Mouse (Mus musculus) heart, adult 11 months (tissue): Measurements from ENCODE around the gene Poc1b.
A peak's percentile ranks its signal among the peaks of the same experiment; 100 is the strongest.

Experiments
- DNase-seq: peaks from one replicate; pipeline ENCODE4 v3.0.0; 2022

The Poc1b gene

DNA sequence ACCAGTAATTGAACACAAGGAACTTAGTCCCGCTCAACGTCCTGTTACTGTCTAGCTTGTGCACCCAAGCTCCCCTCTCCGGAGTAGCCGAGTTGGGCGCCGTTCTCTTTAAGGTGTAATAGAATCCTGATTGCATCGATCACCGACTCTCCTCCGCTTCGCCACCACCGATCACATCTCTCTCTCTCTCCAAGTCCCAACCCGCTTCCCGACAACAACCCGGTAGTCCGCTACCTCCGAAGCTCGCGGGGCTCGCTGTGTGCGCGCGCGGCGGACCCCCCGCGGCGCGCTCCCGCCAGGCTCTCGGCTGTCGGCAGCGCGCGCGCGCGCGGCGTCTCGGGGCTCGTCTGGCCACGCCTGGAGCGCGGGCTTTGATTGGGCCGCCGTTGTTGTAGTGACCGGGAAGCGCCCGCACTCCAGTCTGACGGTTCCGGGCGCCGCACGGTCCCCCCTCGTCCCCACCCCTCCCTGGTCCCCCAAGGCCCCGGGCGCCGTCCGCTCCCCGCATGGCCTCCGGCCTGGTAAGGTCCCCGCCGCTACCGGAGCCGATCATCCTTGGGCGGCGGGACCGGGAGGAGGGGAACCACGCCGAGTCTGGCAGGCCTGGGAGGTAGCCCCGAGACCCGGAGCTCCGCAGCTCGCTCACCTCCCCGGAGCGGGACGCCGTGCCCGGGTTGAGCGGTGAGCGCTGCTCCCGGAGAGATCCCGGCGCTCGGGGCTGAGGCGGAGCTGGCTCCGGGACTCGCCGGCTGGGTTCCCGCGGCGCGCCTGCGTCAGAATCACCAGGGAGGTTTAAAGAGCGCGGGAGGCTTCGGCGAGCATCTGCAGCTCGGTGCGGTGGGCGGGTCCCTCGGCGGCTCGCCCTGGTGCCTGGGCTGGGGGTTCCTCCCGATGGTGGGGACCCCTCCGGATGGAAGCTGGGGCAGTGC, at the start of gene Poc1b:
Poc1b (plus strand) TSS at position 334 of the 929 bp plus-strand sequence.
- DNase-seq, result peak; percentile 99

DNA sequence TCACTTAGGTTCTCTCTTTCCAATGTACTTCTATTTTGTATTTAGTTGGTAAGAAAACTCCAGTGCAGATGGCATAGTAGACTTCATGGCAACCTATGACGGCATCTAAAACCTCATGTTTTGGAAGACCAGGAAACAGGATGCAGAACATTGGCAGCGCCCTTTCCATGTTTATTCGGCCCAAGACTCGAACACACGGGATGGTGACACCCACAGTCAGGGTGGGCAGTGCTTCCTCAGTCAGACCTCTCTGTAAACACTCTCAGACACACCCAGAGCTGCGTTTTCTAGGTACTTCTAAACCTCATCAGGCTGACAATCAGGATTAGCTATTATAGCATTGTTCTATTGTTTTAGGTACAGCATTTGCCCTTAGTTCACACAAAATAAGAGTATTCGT, 46.2 kb upstream of the Poc1b start:
- peak; percentile 30 for DNase-seq

DNA sequence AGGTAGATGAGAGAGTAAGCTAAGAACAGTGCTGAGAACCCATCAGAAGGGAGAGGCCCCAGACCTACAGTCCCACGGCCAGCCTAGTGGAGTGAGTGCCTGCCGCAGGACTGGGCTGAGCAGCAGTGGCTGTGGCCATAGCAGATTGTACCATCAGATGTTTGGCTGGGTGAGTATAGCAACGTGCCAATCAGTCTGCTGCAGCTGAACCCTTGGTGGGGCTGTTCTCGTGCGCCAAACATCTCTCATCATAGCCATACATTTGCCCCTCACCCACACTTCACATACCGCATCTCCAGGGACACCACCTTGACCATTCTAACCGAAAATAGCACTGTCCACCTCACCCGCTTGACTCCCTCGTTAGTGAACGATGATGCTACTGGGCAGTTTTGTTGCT, 45.4 kb upstream of the Poc1b start:
- peak; percentile 51 for DNase-seq

DNA sequence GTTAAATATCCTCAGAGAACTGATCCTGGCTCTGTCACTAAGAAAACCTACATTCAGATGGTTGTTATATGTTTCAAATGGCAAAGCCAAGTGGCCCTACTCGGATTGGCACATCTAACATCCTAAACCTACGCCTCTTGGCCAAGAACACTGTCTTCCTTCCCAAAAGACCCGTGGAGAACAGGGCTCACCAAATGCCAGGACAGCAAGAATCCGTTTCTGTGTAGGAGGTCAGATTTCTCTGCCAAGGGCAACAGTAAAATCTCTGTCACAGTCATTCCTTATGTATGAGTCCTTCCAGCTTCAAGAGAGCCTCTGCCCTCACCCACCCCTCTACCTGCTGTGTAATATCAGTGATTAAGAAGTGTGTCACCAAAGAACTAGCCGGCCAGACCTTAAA, 44.3 kb upstream of the Poc1b start:
- peak; percentile 87 for DNase-seq

DNA sequence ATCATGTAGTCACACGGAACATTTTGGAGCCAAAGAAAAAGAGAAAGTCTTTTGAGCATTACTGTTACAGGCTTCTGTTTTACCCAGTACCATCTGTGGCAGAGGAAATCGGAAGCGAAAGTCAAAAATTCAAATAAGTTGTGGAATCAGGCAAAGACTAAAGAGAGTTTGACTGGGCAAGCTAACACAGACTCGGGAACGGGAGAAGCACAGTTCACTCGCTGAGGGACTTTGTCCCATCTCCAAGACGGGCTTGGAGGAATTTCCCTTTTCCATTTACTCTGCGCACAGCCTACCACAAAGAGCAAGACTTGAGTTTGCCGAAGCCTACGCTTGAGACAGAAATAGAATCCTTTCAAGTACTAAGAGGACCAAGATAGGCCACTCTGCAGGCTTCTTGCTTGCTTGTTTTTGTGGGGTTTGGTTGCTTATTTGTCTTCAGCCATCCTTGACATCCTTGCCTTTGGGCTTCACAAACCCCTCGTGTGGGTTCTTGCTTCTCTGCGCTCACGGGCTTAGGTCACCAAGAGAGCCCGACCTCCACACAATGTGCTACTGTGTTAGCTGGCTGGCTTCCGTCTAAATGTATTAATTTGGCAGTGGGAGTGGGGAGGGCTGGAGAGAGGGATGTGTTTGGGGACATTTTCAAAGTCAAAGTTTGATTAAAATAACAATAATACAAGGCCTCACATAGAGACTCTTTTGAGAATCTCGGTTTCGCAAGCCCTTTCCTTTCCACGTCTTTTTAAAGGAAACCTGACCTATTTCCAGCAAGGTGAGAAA, 30.5 kb upstream of the Poc1b start:
- DNase-seq, result peak; percentile 64

DNA sequence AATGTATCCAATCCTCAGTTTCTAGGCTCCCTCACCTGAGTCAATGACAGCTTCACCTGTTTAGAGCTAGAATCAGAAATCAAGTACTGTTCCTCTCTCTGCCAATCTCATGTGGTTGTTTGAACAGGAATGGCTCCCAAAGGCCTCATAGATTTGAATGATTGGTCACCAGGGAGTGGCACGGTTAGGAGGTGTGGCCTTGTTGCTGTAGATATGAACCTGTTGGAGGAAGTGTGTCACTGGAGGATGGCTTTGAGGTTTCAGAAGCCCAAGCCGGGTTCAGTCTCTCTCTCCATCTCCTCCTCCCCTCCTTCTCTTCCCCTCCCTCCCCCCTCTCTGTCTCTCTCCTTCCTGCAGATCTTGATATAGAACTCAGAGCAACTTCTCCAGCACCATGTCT, 28.2 kb upstream of the Poc1b start:
- DNase-seq, result peak; percentile 29

DNA sequence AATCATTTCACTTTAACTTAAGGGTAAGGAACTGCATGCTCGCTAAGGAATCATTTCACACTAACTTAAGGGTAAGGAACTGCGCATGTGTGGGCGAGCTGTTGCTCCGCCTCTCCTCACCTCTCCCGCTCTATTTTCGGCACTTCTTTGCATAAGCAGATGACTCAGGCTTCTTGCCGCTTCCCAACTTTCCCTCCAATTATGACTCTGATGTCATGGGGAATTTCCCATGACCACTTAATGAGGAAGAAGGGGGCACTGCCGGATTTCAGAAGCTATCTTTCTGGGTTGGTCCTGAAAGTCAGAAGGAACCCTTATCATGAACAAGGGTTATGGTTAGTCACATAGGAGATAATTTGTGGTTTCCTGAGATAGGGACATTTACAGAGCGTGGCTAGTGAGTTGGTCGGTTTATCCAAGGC, 25.3 kb upstream of the Poc1b start:
- DNase-seq, result peak; percentile 87

DNA sequence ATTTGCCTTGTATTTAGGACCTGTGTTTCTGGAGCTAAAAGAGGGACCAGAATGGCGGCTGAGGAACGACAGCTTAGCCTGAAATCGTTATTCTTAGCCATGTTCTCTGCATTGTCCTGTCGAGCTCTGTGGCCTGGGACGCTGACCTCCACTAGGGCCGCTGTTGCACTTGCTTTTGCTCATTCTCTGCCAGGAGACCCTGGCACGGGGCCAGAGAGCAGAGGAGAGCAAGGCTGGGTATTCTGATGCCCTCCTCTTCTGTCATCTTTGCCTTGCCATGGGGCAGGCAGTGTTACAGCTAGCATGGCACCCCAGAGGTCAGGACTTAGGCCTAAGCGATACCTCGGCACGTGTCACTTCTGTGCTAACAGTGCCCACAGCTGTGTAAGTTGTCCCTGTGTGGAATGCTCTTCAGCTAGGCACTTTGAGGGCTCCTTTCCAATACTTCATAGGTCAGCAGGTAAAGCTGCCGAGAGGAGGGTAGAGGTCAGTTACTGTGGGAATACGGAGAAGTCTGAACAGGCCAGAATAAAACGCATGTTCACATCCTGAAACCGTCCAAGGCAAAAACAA, 23.3 kb upstream of the Poc1b start:
- peak; percentile 87 for DNase-seq

DNA sequence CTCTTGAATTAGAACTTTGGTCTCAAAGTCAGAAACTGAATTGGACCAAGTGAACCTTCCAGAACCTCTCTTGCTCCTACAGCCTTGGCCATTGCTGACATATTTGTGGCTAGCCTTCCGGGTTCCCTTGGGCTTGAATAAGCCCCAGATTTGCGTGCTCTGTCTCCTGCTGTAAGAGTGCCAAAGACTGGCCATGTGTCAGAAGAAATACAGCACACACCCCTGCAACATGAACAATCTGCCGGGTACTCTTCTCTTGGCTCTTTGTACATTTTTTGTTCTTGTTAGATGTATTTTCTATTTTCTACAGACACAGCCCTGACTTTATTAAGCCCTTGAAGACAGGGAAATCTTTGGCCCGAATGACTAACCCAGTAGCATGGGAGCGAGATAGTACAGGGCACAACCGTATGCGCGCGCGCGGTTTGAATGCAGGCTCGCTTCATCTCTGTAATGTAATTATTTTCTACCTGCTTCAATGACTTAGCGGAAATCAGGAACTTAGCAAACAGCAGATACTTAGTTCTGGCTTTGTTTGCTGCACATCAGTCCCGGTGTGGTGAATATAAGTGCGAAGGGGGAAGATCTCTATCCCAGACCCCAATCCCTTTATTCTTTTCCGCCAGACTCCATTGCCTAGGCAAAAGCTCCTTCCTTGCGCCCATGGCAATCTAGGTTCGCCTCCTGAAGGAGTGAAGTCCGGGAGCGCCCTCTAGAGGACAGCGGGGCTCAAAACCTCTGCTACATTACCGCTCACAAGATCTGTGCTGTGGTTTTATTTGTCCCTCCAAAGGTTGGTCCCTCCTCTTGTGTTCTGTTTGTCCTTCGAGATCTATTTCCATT, 22.2 kb upstream of the Poc1b start:
- peak; percentile 94 for DNase-seq

DNA sequence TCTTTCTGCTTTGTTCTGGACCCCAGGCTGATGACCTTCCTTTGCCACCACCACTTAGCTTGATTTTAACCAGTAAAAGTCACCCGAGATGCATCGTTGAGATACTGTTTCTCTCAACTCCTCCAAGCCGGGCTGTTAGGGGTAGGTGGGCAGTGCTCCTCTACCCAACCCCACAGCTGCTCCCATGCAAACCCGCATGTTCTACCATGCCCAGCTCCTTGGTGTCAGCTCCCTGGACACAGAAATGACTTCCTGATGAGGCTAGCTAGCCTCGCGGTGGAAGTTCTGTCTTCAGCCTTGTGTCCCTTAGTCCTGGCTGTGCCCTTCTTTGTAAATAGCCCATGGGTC, 21.6 kb upstream of the Poc1b start:
- DNase-seq, result no peak

DNA sequence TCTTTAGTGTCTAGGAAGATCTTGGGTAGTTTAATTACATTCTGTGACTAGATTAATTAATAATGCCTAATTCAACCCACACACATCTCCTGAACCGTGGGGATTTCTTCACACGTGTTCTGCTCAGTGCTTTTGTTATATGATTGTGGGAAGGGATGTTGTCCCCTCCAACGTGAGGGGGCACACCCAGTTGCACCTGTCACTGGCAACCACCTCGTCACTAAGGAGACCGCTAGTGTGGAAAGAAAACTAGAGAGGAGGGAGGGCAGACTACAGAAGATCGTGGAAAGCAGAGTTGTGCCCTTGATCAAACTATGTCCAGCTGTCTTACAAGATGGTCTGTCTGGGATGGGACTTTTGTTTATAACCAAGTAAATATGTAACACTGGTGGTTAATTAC, 20.8 kb upstream of the Poc1b start:
- DNase-seq, result peak; percentile 24

DNA sequence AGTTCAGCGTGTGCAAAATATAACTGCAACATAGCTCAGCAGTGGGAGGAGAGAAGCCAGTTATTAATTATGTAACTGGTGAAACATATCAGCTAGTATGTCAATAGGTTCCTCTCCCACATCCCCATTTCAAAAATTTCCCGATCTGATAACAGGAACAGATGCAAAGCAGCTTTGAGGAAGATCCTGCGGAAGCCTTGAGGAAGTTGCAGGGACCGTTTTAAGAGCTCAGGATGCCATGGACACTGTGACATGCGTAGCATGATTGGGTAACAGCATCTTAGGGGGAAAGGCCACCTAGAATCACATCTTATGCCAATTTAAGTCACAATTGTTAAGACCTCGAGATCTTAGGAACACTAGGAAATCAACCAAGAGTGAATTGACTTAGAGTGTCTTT, 16.9 kb upstream of the Poc1b start:
- DNase-seq, result peak; percentile 31

DNA sequence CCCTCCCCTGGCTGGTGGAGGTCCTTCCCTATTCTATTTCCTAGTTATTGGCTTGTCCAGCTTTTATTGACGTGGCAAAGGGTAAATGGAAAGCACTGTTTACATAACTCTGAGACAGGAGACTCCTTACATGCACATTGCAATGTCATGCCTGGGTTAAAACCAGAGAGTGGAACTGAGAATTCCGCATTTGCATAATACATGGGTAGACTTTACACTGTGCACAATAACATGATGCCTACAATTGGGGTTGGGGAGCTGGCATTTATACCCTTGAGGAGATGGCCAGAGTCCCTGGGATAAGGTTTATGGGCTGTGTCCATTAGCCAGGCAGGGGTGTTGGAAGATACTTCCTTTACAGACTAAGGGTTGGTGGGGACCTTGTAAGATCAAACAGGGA, 13.5 kb upstream of the Poc1b start:
- peak; percentile 51 for DNase-seq

DNA sequence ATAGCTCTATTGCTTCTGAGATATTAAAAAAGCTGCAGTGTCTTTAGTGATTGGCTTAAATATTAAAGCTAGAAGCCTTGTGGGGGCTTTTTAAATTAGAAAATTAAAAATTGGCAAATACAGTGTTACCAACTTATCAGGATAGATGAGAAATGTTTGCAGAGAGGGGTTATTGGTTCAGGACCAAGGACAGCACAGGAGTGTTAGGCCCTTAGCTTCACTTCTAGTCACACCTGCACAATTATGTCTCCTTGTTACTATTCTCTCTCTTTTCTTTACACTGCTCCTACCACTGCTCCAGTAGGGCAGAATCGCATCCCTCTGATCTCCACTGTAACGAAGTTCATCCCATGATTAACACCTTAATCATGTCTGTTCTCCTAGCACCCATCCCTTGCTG, 11.7 kb upstream of the Poc1b start:
- peak; percentile 55 for DNase-seq

DNA sequence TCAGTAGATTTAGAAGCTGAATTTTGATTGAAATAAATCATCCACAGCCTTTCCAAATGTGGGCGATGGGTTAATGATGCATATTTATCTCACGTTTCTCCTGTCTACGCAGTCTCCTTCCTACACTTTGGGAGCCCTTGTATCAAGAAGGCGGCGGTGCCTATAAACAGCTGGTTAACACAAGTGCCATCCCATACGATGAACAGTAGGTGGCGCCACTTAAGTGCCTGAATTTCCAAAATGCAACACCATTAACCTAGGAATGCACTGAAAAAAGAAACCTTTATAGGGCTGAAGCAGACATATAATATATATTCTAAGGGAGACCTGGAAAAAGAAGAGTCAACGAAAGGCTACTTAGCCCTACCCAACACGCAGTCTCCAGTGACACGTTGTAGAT, 9.5 kb upstream of the Poc1b start:
- peak; percentile 75 for DNase-seq

DNA sequence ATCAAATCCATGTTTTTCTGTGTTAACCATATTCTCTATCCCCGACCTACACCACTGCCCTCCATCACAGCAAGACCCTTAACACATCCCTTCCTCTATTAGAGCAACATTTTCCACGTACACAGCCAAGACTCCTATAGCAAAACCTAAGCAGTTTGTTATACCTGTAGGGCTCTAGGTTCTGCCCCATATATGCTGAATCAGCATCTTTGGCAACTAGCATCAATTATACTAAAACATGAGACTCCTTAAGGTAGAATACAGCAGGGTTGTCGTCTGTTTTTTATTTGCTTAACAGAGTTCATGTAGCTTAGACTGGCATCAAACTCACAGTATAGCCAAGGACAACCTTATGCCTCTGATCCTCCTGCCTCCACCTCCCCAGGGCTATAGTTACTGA, 1.3 kb upstream of the Poc1b start:
- DNase-seq, result peak; percentile 57

DNA sequence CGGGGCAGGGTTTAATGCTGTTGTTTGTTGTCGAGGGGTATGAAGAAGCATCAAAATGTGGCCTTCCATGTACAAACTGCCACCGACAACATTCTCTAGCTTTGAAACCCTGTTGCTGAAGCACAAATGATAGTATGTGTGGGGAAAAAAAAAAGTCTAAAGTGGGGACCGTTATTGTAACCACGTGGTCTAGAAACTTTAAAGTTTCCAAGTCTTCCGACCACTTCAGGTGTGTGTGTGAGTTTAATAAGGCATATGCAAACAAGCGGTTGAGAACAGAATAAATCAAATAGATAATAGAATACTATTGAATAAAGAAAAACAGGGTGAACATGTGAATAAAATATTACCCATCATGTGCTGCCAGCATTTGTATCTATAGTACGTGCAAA, 529 bp upstream of the Poc1b start:
- DNase-seq, result peak; percentile 76

DNA sequence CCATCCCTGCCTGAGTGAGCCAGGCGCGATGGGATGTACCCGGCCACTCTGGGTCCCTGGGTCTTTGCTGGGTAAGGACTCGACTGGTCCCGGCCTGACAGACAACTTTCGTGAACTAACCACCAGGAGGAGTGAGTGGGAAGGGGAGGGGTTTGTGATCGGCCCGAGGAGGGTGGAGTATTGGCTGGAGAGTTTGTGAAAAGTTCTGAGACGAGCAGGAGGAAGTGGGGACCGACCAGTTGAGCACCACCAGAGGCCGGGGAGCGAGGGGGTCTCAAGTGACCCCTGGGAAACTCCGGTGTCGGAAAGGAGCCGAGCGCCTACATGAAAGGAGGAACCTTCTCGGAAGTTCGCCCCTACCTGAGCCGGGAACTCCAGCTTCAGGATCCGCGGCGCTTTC, 1.1 kb downstream of the Poc1b start, which contains the start of gene Galnt4:
Galnt4 (plus strand) TSS at position 196 of the 400 bp plus-strand sequence.
- DNase-seq, result peak; percentile 99

DNA sequence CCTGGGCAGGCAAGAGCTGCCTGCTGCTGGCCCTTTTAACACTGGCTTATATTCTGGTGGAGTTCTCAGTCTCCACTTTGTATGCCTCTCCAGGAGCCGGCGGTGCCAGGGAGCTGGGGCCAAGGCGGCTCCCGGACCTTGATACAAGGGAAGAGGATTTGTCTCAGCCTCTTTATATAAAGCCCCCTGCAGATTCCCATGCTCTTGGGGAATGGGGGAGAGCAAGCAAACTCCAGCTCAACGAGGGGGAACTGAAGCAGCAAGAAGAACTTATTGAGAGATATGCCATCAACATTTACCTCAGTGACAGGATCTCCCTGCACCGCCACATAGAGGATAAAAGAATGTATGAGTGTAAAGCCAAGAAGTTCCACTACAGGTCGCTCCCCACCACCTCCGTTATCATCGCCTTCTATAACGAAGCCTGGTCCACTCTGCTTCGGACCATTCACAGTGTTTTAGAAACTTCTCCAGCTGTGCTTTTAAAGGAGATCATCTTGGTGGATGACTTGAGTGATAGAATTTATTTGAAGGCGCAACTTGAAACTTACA, 1.7 kb downstream of the Poc1b start:
- DNase-seq, result peak; percentile 85

DNA sequence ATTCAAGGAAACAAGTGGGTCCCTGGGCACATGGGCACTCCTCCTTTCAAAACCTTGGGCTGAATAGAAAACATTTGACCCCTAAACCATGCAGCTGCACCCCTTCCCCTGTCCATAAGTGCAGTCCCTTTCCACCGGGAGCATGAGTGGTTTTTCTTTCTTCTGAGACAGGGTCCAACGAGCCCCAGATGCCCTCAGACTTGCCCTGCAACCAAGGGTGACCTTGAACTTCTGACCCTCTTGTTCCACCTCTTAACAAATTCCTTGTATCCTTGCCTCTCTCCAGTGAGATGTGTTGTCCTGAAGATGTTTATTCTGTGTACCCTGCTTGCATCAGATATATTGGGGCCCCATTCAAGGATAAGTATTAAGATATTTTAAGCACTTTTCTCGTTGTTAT, 6.7 kb downstream of the Poc1b start:
- DNase-seq, result peak; percentile 18

DNA sequence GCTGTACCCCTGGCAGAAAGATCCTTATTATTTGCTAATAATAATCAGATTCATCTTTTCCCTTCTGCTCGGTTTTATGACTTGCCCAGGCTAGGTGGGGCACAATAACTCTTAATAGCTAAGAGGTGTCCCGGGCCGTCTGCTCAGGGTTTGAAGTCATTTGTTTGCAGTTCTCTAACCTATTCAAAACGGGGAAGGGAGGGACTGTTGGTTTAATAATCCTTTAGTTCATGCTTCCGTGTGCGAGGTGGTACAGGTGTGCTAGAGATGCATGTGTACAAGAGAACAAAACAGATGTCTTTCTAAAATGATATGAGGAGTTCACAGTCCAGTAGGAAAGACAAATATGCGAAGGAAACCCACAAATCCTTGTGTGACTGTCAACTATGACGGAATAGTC, 7.5 kb downstream of the Poc1b start:
- DNase-seq, result peak; percentile 71

DNA sequence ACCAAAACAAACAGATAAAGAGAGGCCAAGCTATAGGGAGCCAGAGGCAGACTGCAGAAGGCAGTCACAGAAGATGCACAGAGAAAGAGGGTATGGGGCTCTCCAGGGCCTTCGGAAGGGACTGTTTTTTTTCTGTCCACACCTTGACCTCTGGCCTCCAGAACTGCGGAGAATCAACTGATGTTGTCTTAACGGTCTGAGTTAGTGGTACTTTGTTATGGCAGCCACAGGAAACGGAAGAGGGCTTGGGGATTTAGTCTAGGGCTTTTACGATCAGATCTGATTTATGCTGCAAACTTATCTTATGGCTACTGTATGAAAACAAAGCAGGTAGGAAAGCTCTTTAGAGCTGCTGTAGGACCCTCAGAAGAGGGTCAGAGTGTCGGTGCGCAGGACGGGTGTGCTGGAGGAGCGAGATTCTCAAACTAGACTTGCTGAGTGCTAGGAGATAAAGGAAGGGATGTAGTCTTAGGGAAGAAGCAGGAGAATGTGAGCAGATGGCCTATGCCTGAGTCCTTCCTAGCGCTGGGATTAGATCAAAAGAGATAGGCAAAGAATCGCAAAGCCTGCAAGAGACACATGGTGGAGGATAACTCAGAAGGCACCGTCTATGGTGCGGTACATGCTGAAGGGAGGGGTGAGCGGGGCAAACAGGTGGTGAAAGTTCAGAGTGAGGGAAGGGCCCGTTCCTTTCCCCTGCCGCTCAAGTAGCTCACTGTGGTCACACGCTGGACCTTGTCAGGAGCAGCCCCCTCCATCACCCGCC, 8.8 kb downstream of the Poc1b start:
- peak; percentile 52 for DNase-seq
